Mouse (Mus musculus) kidney, embryonic 15.5 days (tissue): ENCODE measurements at regions not wholly inside any gene's neighbourhood (a gene's known extent, or its start where the extent isn't known, plus 50 kb on each side); places are given as distances from the start of the nearest gene placed in this dataset.
A peak's percentile ranks its signal among the peaks of the same experiment; 100 is the strongest.

Experiments used
- ATAC-seq: fragments of 200-750 bp; cut with Nextera tagmentation; replicated peaks from 2 replicates; pipeline ENCODE4 v1.8.0; 2017; ENCODE audit warnings: moderate TSS enrichment; ENCODE audit not compliant: low FRiP score
- H3K27ac ChIP-seq: fragments of 300-500 bp; sonication (generic); 2 replicates; pipeline ENCODE4 v1.5.1; 2015; ENCODE audit warnings: mild to moderate bottlenecking, inconsistent platforms
- H3K27me3 ChIP-seq: fragments of 300-500 bp; sonication (generic); 2 replicates; pipeline ENCODE4 v1.6.1; 2015; ENCODE audit warnings: inconsistent platforms
- H3K36me3 ChIP-seq: fragments of 300-500 bp; sonication (generic); 2 replicates; pipeline ENCODE4 v1.6.1; 2015; ENCODE audit warnings: inconsistent platforms
- H3K4me1 ChIP-seq: fragments of 300-500 bp; sonication (generic); 2 replicates; pipeline ENCODE4 v1.6.1; 2015; ENCODE audit warnings: inconsistent platforms
- H3K4me2 ChIP-seq: fragments of 300-500 bp; sonication (generic); 2 replicates; pipeline ENCODE4 v1.6.1; 2015; ENCODE audit warnings: moderate library complexity, mild to moderate bottlenecking, inconsistent platforms
- H3K4me3 ChIP-seq: fragments of 300-500 bp; sonication (generic); replicated peaks from 2 replicates; pipeline ENCODE4 v1.5.1; 2015; ENCODE audit warnings: mild to moderate bottlenecking, inconsistent platforms
- H3K9ac ChIP-seq: fragments of 300-500 bp; sonication (generic); 2 replicates; pipeline ENCODE4 v1.6.1; 2015; ENCODE audit warnings: mild to moderate bottlenecking, inconsistent platforms
- H3K9me3 ChIP-seq: fragments of 300-500 bp; sonication (generic); replicated peaks from 2 replicates; pipeline ENCODE4 v1.6.1; 2016; ENCODE audit warnings: inconsistent platforms
- WGBS: fragments of 180-500 bp; shearing (Covaris S2); methylation state at CpG from one replicate; pipeline ENCODE4 v1.1.7; 2015; ENCODE audit warnings: mixed read lengths; 5-methylcytosine and 5-hydroxymethylcytosine counted together

DNA sequence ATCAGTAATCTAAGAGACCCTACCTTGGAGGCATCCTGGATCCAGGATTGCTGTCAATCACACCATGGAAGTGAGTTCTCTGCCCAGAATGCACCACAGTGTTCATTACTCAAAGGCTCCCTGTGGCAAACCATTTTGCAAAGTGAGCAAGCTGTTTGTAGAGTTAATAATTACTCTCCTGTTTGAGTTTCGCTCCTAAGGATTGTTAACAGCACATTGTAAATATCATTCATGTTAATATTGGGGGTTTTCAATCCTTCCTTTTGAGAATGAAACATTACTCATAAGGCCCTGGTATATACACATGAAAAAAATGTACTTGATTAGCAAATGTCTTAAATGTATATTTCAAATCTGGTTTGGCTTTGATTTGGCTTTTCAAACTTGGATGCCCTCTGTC lies 58.1 kb upstream of the Clstn2 start:
- WGBS, result 89% methylated on average over 1 of the region's 1 CpGs
- no peak for ATAC-seq
- Histone ChIP-seq H3K9ac (no peak overlapping the region), H3K4me2 (no peak overlapping the region), H3K4me3 (no peak overlapping the region), H3K27ac (no peak overlapping the region), H3K4me1 (no peaks in the 10 kb centered on the region), H3K36me3 (no peaks in the 10 kb centered on the region), H3K27me3 (no peaks in the 10 kb centered on the region), H3K9me3 (no peaks in the 10 kb centered on the region)

DNA sequence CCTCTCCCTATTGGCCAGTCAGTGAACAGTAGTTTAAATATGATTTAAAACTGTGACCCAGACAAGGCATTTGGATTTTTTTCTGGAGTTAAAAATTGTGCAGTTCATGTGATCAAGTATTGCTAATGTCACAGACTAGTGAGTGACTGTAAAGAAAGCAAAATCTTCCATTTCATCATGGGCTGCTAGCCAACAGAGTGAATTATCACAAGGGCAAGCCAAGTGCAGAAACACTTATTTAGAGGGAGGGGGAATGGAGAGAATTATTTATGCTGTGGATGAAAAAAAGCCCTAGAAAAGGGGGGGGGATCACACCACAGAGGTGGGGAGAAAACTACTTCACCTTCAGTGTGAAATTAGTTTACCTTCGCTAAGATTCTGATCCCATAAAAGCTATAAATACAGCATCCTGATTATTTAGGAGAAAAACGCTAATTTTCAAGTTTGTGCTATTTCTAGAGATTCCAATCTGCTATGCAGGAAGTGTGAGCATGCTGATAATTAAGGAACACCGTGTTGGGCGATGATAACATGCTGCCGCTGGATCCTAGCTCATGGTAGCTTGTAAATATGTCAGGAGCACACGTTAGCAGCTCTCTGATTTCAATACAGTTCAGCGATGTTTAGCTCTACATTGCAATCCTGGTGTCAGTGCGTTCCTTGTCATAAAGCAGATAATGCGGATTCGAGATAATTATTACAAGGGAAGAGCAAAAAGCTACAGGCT lies 62.2 kb upstream of the Clstn2 start:
- H3K4me3 ChIP-seq, result no peak overlapping the region
- no peak overlapping the region for H3K9ac ChIP-seq
- no peak for ATAC-seq
- no peaks in the 10 kb centered on the region for H3K27me3 ChIP-seq
- H3K36me3 ChIP-seq, result no peaks in the 10 kb centered on the region
- 53% methylated on average over 10 of the region's 10 CpGs for WGBS
- no peak overlapping the region for H3K27ac ChIP-seq
- no peak overlapping the region for H3K4me2 ChIP-seq
- no peaks in the 10 kb centered on the region for H3K4me1 ChIP-seq
- no peaks in the 10 kb centered on the region for H3K9me3 ChIP-seq

DNA sequence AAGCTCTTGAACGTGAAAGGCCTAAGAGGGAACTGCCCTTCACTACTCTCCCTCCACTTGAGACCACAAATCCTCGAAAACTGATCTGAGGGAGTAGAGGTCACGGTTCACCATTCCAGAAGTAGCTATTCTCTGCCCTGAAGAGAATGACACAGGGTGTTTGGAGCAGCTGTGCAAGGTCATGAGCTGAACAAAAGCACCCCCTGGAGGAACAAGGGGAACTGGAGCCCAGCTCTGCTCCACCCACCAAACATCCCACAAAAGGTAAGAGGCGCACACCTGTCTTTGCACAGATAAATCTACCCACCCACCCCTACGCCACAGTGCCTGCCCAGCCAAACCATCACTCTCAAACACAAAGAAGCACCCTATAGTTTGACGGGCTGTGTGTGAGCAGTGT lies 90.4 kb upstream of the Clstn2 start:
- ATAC-seq, result 0 out of 2 replicates have a peak, but pooled peaks have one; percentile 43
- WGBS, result 48% methylated on average over 6 of the region's 6 CpGs

GRCm38 (mm10) chr9:98129596-98129995 lies 96.6 kb upstream of the Clstn2 start:
- Histone ChIP-seq H3K27ac (no peak overlapping the region), H3K36me3 (no peaks in the 10 kb centered on the region), H3K9ac (no peak overlapping the region), H3K4me2 (no peak overlapping the region), H3K27me3 (no peaks in the 10 kb centered on the region), H3K4me1 (no peaks in the 10 kb centered on the region), H3K4me3 (no peak overlapping the region), H3K9me3 (no peaks in the 10 kb centered on the region)
- no peak for ATAC-seq
- WGBS, result 86% methylated on average over 4 of the region's 4 CpGs

More for the DNA sequence above, 90.4 kb upstream of the Clstn2 start:
- H3K9ac ChIP-seq, result no peak overlapping the region
- no peaks in the 10 kb centered on the region for H3K9me3 ChIP-seq
- H3K27ac ChIP-seq, result no peak overlapping the region
- no peaks in the 10 kb centered on the region for H3K4me1 ChIP-seq
- no peaks in the 10 kb centered on the region for H3K27me3 ChIP-seq
- H3K4me2 ChIP-seq, result no peak overlapping the region
- no peaks in the 10 kb centered on the region for H3K36me3 ChIP-seq
- no peak overlapping the region for H3K4me3 ChIP-seq

DNA sequence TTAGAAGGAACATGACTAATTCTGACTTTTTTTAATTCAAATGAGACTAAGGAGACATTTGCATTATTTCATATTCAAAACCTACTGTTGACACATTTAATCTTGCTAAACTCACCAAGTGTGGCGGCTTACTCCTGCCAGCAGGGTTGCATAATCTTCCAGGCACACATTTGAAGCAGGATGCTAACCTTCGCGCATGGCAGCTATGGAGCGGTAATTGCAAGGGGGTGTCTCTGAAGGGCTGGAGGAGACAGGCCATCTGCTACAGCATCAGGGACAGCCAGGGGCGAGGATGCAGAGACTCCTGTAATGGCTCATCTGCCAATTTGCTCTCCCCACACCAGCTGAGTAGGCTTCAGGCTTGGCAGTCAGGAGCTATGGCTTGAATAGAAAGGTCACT lies 97.9 kb upstream of the Clstn2 start:
- 89% methylated on average over 5 of the region's 5 CpGs for WGBS
- ATAC-seq, result no peak

DNA sequence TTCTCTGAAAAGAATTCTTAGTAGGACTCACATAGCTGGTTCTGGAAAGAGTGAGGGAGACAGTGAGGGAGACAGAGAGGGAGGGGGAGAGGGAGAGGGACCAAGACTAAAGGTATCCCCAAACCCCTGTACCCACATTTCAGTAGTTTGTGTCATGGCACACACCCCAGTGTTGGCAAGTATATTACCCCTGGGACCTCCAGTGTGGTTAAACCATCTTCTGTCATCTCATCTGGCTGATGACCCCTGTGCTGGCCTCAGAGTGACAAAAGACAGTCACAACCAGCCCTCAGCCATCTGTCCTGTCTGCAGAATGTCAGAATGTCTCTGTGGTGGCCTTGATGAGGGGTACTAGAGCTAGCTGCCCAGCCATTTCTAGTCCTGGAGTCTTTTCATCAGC lies 107.6 kb upstream of the Clstn2 start:
- H3K4me1 ChIP-seq, result no peaks in the 10 kb centered on the region
- no peaks in the 10 kb centered on the region for H3K27me3 ChIP-seq
- ATAC-seq, result no peak
- no peak overlapping the region for H3K27ac ChIP-seq
- H3K36me3 ChIP-seq, result no peaks in the 10 kb centered on the region
- no peak overlapping the region for H3K4me2 ChIP-seq
- H3K9ac ChIP-seq, result no peak overlapping the region
- no peak overlapping the region for H3K4me3 ChIP-seq
- no peaks in the 10 kb centered on the region; the same call in 1 of the 2 replicates for H3K9me3 ChIP-seq

More for the DNA sequence above, 97.9 kb upstream of the Clstn2 start:
- no peaks in the 10 kb centered on the region for H3K4me1 ChIP-seq
- no peaks in the 10 kb centered on the region for H3K9me3 ChIP-seq
- H3K4me3 ChIP-seq, result no peak overlapping the region
- no peak overlapping the region for H3K9ac ChIP-seq
- H3K27ac ChIP-seq, result no peak overlapping the region
- H3K4me2 ChIP-seq, result no peak overlapping the region
- no peaks in the 10 kb centered on the region for H3K36me3 ChIP-seq
- no peaks in the 10 kb centered on the region for H3K27me3 ChIP-seq

GRCm38 (mm10) chr9:98142121-98142520 lies 109.1 kb upstream of the Clstn2 start:
- Histone ChIP-seq H3K4me1 (no peaks in the 10 kb centered on the region), H3K27me3 (no peaks in the 10 kb centered on the region), H3K4me2 (no peak overlapping the region), H3K27ac (no peak overlapping the region), H3K9me3 (no peaks in the 10 kb centered on the region), H3K36me3 (no peaks in the 10 kb centered on the region), H3K4me3 (no peak overlapping the region), H3K9ac (no peak overlapping the region)
- 71% methylated on average over 7 of the region's 7 CpGs for WGBS
- no peak for ATAC-seq

DNA sequence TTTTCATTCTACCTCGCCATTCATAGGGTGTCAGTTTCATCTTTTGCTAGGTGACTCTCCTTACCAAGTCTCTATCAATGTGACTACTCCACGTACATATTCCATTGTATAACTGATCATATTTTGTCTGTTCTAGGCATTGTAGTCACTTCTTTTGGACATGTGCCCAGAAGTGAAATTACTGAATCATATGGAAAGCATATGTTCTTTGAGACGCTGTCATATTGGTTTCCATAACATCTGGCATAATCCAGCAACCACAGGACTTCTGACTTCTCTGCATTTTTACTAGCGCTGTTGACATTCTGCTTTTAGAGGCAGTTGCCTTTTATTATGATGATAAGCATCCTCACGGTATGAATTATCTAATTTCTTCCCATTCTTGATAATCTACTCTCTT lies 113.9 kb upstream of the Clstn2 start:
- no peak for ATAC-seq
- no peaks in the 10 kb centered on the region for H3K36me3 ChIP-seq
- no peak overlapping the region for H3K9ac ChIP-seq
- H3K27ac ChIP-seq, result no peak overlapping the region
- 80% methylated on average over 5 of the region's 5 CpGs for WGBS
- no peak overlapping the region for H3K4me3 ChIP-seq
- no peaks in the 10 kb centered on the region for H3K27me3 ChIP-seq
- no peak overlapping the region for H3K4me2 ChIP-seq
- no peaks in the 10 kb centered on the region for H3K9me3 ChIP-seq
- H3K4me1 ChIP-seq, result no peaks in the 10 kb centered on the region

- no peaks in the 10 kb centered on the region for H3K9me3 ChIP-seq
- H3K9ac ChIP-seq, result no peak overlapping the region
- 80% methylated on average over 2 of the region's 2 CpGs for WGBS
- ATAC-seq, result no peak
- H3K27me3 ChIP-seq, result no peaks in the 10 kb centered on the region
- H3K4me2 ChIP-seq, result no peak overlapping the region
- H3K36me3 ChIP-seq, result no peaks in the 10 kb centered on the region
- no peak overlapping the region for H3K4me3 ChIP-seq
- no peak overlapping the region for H3K27ac ChIP-seq
- no peaks in the 10 kb centered on the region for H3K4me1 ChIP-seq
Measured at GRCm38 (mm10) chr9:98158421-98158820, 125.4 kb upstream of the Clstn2 start.

GRCm38 (mm10) chr9:98164489-98164888 lies 122.7 kb upstream of the Nmnat3 start:
- Histone ChIP-seq H3K4me2 (no peak overlapping the region), H3K4me1 (no peaks in the 10 kb centered on the region), H3K27ac (no peak overlapping the region), H3K9ac (no peak overlapping the region), H3K27me3 (no peaks in the 10 kb centered on the region), H3K4me3 (no peak overlapping the region), H3K9me3 (no peaks in the 10 kb centered on the region), H3K36me3 (no peaks in the 10 kb centered on the region)
- ATAC-seq, result no peak
- WGBS, result 61% methylated on average over 5 of the region's 5 CpGs

- no peak overlapping the region for H3K4me2 ChIP-seq
- 81% methylated on average over 5 of the region's 5 CpGs for WGBS
- H3K9me3 ChIP-seq, result no peaks in the 10 kb centered on the region
- no peak for ATAC-seq
- no peaks in the 10 kb centered on the region for H3K4me1 ChIP-seq
- no peak overlapping the region for H3K27ac ChIP-seq
- H3K4me3 ChIP-seq, result no peak overlapping the region
- H3K9ac ChIP-seq, result no peak overlapping the region
- no peaks in the 10 kb centered on the region for H3K36me3 ChIP-seq
- no peaks in the 10 kb centered on the region for H3K27me3 ChIP-seq
Measured at GRCm38 (mm10) chr9:98174056-98174455, 113.2 kb upstream of the Nmnat3 start.

- 55% methylated on average over 7 of the region's 7 CpGs for WGBS
- Histone ChIP-seq H3K27me3 (no peaks in the 10 kb centered on the region), H3K9me3 (no peaks in the 10 kb centered on the region), H3K9ac (no peak overlapping the region), H3K4me2 (no peak overlapping the region), H3K4me3 (no peak overlapping the region), H3K36me3 (no peaks in the 10 kb centered on the region), H3K4me1 (no peaks in the 10 kb centered on the region), H3K27ac (no peak overlapping the region)
- no peak for ATAC-seq
Measured at GRCm38 (mm10) chr9:98176701-98177380, 110.4 kb upstream of the Nmnat3 start.

DNA sequence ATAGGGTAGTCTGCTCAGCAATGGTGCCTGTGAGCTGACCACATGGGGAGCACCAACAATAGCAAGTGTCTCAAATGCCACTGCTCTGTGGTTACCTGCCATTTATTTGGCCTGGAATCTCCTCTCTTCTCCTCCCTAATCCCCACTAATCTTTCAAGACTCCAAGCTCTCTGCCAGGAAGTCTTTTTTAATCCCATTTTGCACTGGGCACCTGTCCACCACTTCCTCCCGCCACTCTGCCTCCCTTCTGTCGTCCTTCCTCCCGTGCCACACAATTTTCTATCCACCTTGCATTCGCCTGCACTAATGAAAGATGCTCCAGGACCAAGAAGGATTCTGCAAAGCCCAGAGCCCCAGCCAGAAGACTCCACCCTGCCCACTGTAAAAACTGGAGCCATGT lies 106.5 kb upstream of the Nmnat3 start:
- WGBS, result 63% methylated on average over 4 of the region's 4 CpGs

More for the DNA sequence above, 106.5 kb upstream of the Nmnat3 start:
- Histone ChIP-seq H3K27me3 (no peaks in the 10 kb centered on the region), H3K9ac (no peak overlapping the region), H3K4me3 (no peak overlapping the region), H3K4me2 (no peak overlapping the region), H3K4me1 (no peaks in the 10 kb centered on the region), H3K27ac (no peak overlapping the region), H3K9me3 (no peaks in the 10 kb centered on the region), H3K36me3 (no peaks in the 10 kb centered on the region)
- ATAC-seq, result no peak
